Mouse (Mus musculus) spleen, adult 2 months (tissue): ENCODE results near the gene Dck.

ENCODE experiments used
- CTCF ChIP-seq: fragments of 200-500 bp; IDR thresholded peaks from 2 replicates; pipeline ENCODE4 v1.5.1; 2011; ENCODE audit warnings: mild to moderate bottlenecking, inconsistent platforms; ENCODE audit not compliant: insufficient read depth, insufficient read length, insufficient replicate concordance; ENCODE audit errors: extremely low read depth
- POLR2A ChIP-seq: fragments of 200-500 bp; IDR thresholded peaks from 2 replicates; pipeline ENCODE4 v1.6.1; 2011; ENCODE audit warnings: low read depth, low read length, inconsistent platforms

GRCm38 (mm10) chr5:88831935-88832334 lies 67.1 kb downstream of the Dck start:
- TF ChIP-seq CTCF (no peak), POLR2A (no peak)
